Mouse (Mus musculus): Measurements from ENCODE around the gene Enox1.

DNA sequence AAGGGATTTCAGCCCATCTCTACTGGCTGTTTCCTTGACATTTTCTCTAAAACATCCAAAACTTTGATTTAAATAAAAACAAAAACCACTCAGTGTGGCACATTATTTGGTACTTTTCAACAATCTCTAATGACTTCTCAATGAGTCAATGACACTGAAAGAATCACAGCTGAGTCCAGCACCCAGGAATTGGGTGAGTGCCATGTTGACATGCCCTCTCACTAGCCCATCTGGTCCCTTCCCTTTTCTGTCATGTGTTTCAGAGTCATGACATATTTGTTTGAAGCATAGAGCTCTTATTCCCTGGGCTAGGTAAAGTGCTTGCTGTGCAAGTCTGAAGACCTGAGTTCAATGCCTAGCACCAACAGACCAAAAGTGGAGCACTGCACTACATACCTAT is 582.8 kb downstream of the Enox1 start:
- no peak for TF ChIP-seq CTCF (IDR thresholded peaks at IDR 0.05; ENCODE audit: low read depth)
- no peak for TF ChIP-seq EP300 (IDR thresholded peaks at IDR 0.05; ENCODE audit: low read depth)
